Mouse (Mus musculus) adrenal gland, postnatal 14 days (tissue): ENCODE measurements around the gene Tmem33. TPM values are rescaled to one million over a fixed set of nuclear protein-coding genes. Genes with fewer than 3 reads are reported as not detected.

Experiments
- DNase-seq: peaks from one replicate; pipeline ENCODE4 v3.0.0; 2021; ENCODE audit warnings: mixed read lengths
- long read RNA-seq, 2 experiments: library from polyadenylated mRNA; stranded (forward); transcript quantifications; one replicate each; pipeline ENCODE4 v2.0.0; 2021
- total RNA-seq: library from RNA; stranded (reverse); gene quantifications from 2 replicates; pipeline ENCODE4 v1.2.3, GENCODE M21; 2021

Gene Tmem33
- total RNA-seq: 82.9 and 90.7 TPM in 2 replicates
- long read RNA-seq, experiment 1, full-length matches to known transcripts: 90 of 97 reads
- long read RNA-seq, experiment 1, partial matches to known transcripts: 1 of 97 reads
- long read RNA-seq, experiment 1, other reads (novel, unspliced or antisense): 6 of 97 reads
- long read RNA-seq, experiment 2, full-length matches to known transcripts: 82 of 102 reads
- long read RNA-seq, experiment 2, partial matches to known transcripts: 13 of 102 reads
- long read RNA-seq, experiment 2, other reads (novel, unspliced or antisense): 7 of 102 reads

DNA sequence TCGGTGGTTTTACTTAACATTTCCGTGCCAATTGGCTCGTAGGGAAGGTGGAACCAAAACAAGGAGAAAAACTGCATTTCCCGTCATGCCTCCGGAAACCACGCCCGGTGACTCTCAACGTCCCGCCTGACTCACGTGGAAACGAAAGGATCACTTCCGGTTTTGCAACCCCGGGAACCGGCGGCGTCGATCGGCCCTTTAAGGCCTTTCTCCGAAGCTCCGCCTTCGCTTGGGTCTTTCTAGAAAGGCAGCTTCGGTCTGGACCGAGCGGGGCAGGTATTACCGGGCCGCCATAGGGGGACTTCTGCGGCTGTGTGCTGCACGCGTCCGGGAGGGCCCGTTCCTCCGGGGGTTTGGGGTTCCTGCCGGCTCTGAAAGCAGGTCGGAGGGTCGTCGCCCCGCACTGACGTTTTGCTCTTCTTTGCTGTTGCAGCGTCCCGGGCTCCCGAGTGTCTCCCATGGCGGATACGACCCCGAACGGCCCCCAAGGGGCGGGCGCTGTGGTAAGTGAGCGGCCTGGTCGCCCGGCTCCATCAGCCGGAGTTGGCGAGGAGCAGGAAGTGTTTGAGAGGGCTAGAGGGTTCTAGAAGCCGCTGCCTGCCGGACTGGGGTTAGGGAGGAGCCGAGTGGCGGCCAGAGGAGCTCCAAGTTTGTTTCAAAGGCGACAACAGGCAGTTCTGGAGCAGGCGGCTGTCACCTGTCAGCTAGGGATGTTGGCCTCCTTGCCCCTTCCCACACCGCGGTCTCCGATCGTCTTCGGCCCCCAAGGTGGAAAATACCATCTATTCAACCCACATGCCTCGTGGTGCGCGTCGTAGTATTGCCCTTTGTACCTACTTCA lies at the start of gene Tmem33:
Gene Tmem33, plus strand, starts transcription at position 35 of the 841 bp plus-strand sequence.
- peak; percentile 95 for DNase-seq

DNA sequence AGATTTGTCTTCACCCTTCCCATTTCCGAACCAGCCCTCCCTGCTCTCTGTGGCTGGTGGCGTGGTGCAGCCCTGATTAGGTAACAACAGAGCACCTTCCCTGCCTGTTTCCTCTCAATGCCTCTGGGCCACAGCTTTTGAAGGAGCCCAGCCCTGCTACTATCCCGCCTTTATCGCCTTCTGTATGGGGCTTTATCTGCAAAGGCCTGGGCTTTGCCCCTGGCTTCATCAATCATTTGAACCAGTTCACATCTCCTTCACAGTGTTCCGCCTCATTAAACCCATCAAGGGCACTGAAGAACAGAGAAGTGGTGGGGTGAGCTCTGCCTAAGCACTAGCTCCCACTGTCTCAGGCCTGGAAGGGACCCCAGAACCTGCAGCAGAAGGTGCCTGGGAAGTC lies 47.2 kb upstream of the Tmem33 start:
- DNase-seq: no peak

DNA sequence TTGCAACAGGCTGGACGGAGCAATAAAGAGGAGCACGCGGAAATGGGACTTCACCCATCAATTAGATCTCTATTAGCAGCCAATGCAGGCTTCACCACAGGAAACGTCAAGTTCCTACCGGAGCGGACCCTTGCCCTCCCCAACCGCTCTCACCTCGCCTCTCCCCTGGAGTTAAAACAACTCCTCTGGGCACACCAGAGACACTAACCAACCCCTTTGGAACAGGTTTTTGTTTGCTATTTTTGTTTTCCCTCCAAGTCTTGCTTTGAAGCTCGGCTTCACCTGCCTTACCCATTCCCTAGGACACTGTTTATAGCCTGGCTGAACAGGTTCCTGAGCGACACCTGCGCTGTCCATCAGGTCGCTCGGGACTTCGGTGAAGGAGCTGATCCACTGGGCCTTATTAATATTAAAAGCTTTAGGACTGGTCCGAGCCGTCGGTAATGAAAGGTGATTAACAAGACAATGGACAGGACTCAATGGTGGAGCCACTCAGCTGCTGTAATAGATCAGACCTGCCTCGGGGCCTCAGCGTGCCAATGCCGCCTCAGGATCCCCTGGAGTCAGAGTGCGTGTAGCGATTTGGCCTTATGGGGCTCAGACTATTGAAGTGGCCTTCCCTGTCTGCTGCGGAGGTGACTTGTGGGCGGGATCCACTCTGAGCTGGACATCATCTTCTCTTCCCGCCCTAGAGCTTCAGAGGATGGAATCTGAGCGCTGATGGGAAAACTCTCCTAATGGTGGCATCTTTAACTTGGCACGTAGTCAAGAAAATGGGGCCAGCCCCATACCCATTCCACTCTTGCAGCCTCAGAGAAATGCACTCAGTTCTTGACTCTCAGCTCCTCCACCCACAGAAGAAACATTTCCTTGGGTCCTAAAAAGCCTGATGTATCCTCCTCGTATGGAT lies 45.0 kb upstream of the Tmem33 start:
- no peak for DNase-seq

DNA sequence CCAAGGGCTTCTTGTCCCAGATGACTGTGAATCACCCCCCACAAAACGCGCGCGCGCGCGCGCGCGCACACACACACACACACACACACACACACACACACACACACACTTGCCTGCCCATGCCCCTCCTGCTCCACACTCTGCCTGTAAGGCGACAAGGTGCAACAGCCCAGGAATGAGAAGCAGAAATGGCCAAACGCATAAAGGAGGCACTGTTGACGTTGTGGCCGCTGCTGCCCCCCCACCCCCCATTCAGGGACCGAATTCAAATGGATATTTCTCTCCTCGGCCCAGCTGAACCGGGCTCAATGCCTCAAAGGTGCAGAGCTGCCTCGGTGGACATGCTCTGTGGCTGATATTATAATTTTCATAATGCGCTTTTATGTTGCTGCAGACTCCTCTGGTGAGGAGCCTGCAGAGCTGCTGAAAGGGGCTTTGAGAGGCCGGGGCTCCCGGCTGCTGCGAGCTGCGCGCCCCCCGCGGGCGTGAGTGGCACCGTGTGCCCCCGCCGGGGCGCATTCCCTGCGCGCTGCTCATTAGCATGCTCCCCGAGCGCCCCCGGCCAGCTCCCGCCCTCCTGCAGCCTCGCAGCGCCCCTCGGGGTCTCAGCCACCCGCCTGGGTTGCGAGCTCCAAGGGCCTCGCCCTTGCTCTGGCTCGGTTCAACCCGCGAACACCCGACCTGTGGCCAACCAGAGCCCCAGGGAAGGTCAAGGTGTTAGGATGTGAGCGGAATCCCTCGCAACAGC lies 44.2 kb upstream of the Tmem33 start:
- DNase-seq: no peak

DNA sequence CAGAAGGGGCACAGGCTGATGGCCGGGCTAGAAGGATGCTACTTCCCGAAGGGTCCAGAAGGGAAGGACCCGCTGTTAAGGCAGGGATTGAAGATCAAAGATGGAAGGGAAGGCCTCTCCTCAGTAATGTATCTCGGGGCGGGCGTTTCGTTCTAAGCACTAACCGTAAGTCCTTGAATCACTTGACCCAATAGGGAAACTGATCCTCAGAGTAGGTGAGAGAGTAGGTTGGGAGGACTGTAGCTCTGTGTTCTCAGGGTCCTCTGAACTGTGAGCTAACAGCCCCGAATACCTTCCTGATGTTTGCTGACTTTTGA lies 43.6 kb upstream of the Tmem33 start:
- no peak for DNase-seq

DNA sequence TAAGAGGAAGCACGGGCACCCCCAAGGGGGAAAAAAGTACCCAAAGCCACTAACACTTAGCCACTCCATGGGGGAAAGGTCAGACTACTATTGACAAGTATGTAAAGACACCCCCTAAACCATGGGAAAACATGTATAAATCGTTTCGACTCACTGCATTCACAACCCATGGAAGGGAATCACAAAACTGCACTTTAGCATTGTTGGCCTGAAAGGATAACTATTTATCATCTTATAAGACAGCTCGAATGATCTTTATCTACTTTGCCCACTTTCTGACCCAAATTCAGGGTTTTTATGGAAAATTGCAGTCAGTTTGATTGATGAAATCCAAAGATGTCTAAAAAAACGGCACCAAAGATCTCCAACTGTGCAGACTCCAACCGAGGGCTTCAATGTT lies 38.5 kb upstream of the Tmem33 start:
- no peak for DNase-seq

DNA sequence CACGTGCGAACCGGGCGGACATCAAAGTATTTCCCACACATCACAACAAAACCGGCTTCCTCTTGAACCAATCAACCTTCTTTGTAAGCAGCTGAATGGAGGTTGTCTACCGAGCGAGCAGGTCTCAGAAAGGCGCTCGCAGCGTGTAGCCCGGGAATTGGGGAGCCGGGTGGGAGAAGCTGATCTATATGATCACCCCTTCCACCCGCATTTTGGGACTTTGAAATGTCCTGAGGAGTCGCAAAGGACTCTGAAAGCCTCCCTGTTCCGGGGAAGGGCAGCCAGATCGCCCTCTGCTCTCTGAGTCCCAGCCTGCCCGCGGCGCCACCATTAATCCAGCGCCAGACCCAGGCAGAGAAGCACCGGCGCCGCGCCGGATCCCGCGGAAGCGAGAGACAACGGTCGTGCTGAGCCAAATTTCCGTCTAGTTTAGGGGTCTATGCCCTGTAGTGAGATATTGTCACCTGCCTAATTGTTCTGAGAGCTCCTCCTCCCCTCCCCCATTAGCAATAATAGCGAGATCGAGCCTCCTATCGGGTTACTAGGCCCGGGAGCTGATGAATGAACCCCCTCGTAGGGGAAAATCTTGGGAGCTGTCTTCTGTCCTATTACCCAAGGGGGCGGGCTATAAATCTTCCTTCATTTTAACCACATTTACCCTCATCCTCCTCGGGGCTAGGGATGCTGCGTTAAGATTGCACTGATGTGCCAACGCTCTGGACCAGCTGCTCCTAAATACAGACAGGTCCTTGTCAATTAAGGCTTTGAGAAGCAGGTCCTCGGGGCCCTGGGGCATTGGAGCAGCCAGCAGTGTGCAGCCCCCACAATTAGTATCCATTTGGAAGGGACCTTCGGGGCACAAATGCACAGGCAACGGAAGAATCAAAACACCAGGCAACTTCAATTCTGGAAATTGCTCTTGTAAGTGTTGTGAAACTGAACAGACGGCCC lies 37.6 kb upstream of the Tmem33 start:
- DNase-seq: peak; percentile 44

DNA sequence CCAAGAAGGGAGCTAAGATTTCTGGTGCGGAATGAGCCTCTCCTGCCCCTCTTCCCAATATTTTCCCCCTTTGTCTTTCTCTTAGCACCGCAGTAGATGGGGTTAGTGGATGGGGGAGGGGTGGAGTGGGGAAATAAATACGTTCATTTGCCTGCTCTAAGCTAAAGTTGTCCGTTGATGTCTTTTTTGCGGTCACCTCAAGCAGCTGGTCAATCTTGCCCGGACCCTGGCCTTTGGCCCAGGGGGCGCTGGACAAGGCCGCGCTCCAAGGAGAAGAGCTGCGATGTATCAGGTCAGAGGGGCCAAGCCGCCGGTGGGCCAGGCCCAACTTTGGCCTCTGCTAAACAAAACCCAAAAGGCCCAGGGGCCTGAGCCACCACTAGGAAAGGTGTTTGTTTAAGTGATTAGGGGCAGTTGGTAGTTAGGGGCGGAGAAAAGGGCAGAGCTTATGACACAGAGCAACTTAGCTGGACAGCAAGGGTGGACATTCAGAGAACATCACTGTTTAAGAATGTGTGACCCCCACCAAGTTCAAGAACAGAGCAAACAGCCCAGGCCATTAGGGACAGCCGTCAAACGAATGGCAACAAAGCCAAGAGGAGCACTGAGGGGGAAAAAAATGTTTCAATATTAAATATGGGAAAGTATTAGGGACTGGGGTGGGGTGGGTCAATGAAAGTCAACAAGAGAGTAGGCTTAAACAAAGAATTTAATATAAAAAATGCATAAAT lies 36.8 kb upstream of the Tmem33 start:
- no peak for DNase-seq

DNA sequence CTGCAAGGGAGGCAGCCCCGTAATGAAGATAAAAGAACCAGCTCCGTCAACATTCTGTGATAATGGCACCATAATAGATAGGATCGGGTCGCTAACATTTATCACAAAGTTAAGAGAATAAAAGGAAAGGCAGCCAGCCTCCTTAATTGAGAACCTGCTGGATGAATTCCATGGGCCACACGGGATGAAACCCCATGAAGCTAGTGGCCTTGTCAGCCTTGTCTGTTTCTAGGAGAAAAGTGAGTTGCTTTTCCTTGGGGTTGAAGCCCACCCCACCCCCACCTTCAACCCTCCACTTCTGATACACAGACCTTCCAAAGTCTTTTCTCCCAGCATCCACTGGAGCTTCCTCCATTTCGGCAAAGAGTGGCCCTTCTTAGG lies 36.3 kb upstream of the Tmem33 start:
- no peak for DNase-seq

DNA sequence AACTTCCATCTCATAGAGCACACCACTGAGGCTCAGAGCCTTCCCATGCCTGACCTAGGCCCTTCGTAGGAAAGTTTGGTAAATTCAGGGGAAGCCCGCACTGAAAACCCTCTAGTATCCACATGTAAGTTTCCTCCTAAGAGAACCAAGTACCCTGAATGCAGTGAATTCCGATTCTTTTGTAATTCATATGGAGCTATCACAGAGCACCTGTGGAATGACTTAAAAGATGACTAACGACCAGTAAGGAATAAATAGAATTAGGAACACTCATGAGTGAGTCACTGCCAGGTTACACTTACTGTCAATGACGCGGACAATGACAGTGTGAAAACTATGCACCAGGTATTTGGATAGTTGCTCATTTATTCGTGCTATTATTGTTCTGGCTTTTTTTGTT lies 34.6 kb upstream of the Tmem33 start:
- no peak for DNase-seq

DNA sequence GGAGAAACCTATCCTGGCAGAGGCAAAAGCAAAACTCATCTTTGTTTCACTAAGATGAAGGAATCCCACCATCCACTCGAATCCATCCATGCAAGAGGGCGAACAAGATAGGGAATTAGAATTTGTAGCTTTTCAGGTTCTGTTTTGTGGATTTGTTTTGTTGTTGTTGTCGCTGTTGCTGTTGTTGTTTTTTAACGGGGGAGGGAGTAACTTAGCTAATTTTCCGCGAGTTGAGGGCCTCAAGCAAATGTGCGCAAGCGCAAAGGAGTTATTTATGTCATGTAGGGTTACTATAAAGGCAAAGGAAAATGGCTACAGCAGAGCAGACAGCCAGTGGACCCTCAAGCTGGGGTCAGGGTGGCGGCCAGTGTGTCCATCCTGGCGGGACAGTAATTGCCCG lies 33.1 kb upstream of the Tmem33 start:
- no peak for DNase-seq

DNA sequence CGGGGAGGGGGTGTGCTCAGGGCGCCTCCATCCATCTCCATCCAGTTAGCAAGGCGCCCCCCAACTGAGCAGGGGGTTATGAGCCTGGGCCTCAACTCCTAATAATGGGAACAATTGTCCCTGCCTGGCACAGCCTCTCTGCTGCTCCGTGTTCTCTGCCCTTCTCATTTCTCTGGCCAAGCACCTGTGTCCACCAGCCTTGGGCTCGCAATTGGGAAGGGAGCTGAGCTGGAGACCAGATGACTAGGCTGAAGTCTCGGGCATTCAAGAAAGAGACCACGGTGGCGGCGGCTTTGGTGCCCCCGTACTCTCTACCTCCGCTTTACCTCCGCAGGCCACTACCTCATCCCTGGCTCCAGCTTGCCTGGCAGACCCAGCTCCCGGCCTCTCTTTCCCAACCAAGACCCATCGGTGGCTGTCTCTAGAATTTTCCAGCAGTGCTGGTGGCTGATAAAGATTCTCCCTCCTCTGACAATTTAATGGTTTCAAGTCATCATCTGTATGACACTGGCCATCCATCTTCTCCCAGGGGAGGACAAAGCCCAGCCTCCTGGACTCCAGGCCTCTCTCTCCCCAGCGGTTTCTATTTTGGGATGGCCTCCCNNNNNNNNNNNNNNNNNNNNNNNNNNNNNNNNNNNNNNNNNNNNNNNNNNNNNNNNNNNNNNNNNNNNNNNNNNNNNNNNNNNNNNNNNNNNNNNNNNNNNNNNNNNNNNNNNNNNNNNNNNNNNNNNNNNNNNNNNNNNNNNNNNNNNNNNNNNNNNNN lies 32.5 kb upstream of the Tmem33 start:
- no peak for DNase-seq

DNA sequence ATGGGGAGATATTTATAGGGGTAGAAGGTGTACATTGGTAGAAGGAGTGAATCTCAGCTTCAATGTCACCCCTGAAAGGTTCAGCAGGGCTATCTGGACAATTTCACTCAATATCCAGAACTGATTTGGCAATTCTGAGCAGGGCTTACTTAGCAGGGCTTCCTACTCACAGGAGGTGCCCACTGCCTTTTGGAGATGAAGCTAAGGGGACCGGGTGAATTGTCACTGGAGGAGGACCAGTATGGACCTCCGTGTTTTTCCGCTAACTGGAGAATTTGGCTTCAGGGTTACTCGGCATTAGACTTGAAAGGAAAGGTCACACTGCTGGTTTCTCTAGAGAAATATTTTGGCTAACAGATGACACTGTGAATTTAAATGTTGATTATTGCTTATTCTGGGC lies 25.7 kb upstream of the Tmem33 start:
- no peak for DNase-seq

DNA sequence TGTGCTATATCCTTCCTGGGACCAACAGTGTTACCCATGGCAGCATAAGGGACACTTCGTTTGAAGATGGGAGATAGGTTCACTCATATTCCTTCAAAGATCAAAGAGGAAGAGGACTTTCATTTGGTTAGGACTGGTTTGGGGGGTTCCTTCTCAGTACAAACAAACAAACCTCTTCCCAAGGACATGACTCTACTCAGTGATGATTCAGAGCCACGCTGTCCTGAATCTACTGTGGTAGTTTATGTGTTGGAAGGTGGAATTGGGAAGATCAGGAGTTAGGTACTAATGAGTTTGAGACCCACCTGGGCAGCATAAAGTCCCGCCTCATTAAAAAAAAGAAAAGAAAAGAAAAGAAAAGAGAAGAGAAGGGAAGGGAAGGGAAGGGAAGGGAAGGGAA lies 24.9 kb upstream of the Tmem33 start:
- DNase-seq: no peak

DNA sequence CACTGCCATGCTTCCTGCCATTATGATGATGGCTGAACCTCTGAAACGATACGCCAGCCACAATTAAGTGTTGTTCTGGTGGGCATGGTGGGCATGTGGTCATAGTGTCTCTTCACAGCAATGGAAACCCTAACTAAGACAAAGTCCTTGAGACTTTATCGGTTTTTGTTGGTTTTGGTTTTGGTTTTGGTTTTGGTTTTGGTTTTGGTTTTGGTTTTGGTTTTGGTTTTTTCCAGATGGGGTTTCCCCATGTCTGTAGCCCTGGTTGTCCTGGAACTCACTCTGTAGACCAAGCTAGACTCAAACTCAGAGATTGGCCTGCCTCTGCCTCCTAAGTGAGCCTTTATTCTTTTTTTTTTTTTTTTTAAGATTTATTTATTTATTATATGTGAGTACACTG lies 23.8 kb upstream of the Tmem33 start:
- no peak for DNase-seq

DNA sequence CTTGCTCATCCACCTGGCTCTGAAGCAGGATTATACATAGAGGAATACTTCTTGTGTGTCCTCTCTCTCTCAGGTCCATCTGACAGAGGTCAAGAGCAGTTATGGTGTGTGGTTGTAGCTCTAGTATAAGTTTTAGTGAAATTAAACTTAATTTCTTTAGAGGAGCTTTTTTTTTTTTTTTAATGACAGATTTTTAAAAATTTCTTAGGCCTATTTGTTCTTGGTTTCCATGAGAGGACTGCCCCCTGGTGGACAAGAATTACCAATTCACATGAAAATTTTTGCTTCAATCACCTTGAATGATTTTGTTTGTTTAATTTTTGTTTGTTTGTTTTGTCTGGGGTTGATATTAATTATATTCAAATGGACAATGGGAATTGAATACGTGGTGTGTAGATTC lies 22.1 kb upstream of the Tmem33 start:
- DNase-seq: peak; percentile 37

DNA sequence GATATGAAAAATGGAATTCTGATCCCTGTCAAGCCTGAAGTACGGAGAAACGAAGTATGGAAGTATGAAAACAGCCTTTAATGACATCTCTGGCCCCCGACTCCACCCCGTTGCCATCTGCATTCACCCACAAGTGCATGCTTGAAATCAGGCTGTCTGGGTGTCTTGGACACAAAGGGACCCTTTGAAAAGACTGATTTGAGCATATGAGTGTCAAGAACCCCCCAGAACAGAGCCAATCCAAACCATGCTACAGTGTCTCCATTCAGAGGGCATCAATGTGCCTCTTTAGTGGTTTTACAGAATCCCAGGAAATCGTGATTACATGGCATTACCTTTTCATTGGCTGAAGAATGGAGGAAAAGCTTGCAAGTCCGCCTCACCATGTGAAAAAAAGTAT lies 18.7 kb upstream of the Tmem33 start:
- no peak for DNase-seq

DNA sequence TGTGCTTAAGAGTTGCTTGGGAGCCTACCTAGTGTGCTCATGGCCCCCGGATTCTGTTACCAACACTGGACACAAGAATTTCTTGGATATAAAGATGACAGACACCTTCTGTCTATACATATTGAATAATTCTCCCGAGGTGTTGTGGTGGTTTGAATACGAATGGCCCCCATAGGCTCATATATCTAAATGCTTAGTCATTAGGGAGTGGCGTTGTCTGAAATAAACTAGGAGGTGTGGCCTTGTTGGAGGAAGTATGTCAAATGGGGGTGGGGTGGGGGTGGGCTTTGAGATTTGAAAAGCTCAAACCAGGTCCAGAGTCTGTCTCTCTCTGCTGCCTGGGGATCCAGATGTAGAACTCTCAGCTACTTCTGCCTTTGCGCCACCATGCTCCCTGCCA lies 17.1 kb upstream of the Tmem33 start:
- DNase-seq: no peak

DNA sequence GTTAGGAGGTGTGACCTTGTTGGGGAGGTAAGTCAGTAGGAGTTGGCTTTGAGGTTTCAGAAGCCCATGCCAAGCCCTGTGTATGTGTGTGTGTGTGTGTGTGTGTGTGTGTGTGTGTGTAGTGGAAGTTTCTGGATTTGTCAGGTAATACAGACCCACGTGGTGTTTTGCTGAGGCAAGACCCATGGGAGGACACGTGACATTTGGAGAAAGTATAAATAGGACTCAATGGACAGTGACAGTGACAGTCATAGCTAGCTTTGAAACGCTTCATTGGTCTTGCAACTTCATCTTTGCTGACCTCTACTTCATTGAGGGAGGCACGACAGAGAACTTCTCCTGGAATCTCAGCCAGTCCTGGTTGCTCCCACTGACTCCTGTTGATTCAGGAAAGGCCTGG lies 8.1 kb upstream of the Tmem33 start:
- DNase-seq: no peak

DNA sequence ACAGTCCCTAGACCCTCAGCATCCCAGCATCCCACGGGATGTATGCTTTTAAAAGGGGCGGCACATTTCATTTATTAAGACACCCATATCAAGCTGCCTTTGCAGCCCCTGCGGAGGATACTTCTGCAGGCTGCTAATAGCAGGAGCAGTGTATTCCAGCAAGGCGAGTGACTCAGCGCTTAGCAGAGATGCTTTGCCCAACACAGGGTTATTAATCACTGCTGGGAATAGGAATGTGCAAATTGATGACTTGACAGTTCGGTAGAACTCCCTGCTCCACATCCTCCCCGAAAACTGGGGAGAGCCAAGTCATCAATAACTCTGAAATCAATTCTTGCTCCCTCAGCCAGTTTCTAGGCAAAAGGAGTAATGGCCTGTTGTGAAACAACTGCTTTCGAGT lies 4.7 kb upstream of the Tmem33 start:
- peak; percentile 17 for DNase-seq
